Mouse (Mus musculus) lung, postnatal 0 days (tissue): Measurements from ENCODE around the gene AU040320. TPM values are rescaled to one million over a fixed set of nuclear protein-coding genes. Genes with fewer than 3 reads are reported as not detected.

Experiments
- ATAC-seq: fragments of 200-750 bp; cut with Nextera tagmentation; 2 replicates; pipeline ENCODE4 v1.8.0; 2017; ENCODE audit warnings: moderate library complexity
- DNase-seq: peaks from one replicate; pipeline ENCODE4 v3.0.0-alpha.2; 2016; ENCODE audit warnings: low spot score
- H3K27ac ChIP-seq: fragments of 300-500 bp; sonication (generic); 2 replicates; pipeline ENCODE4 v1.5.1; 2014; ENCODE audit warnings: antibody characterized with exemption, mild to moderate bottlenecking, low read length, mixed read lengths
- H3K27me3 ChIP-seq: fragments of 300-500 bp; sonication (generic); replicated peaks from 2 replicates; pipeline ENCODE4 v1.6.1; 2014; ENCODE audit warnings: low read length, mixed read lengths; ENCODE audit not compliant: insufficient read depth
- H3K36me3 ChIP-seq: fragments of 300-500 bp; sonication (generic); 2 replicates; pipeline ENCODE4 v1.6.1; 2014; ENCODE audit warnings: low read length, mixed read lengths; ENCODE audit not compliant: insufficient read depth
- H3K4me1 ChIP-seq: fragments of 300-500 bp; sonication (generic); 2 replicates; pipeline ENCODE4 v1.6.1; 2014; ENCODE audit warnings: antibody characterized with exemption, low read depth, low read length, mixed read lengths; ENCODE audit not compliant: insufficient read depth
- H3K4me2 ChIP-seq: fragments of 300-500 bp; sonication (generic); replicated peaks from 2 replicates; pipeline ENCODE4 v1.6.1; 2014; ENCODE audit warnings: low read depth, mild to moderate bottlenecking, low read length, moderate library complexity, mixed read lengths
- H3K4me3 ChIP-seq: fragments of 300-500 bp; sonication (generic); 2 replicates; pipeline ENCODE4 v1.5.1; 2014; ENCODE audit warnings: low read depth, low read length
- H3K9ac ChIP-seq: fragments of 300-500 bp; sonication (generic); replicated peaks from 2 replicates; pipeline ENCODE4 v1.6.1; 2014; ENCODE audit warnings: low read depth, mild to moderate bottlenecking
- H3K9me3 ChIP-seq: fragments of 300-500 bp; sonication (generic); 2 replicates; pipeline ENCODE4 v1.6.1; 2016; ENCODE audit warnings: low read length, mixed read lengths
- CTCF ChIP-seq: IDR thresholded peaks from 2 replicates; pipeline ENCODE4 v1.5.1; 2016; ENCODE audit warnings: antibody characterized with exemption, mild to moderate bottlenecking
- EP300 ChIP-seq: IDR thresholded peaks from 2 replicates; pipeline ENCODE4 v1.6.1; 2016; ENCODE audit warnings: antibody characterized with exemption, mild to moderate bottlenecking, control low read depth
- WGBS: fragments of 180-500 bp; shearing (Covaris S2); extraction: QIAGEN DNeasy Blood & Tissue Kit; methylation state at CpG from one replicate; pipeline ENCODE4 v1.1.7; 2014; 5-methylcytosine and 5-hydroxymethylcytosine counted together
- polyA plus RNA-seq: library from polyadenylated mRNA; unstranded; fragments of >200 nt; fragmentation: Nextera tagmentation; extraction: Ambion mirVana; gene quantifications from 2 replicates; pipeline ENCODE4 v1.2.1, GENCODE M21; 2015

Gene AU040320
- polyA plus RNA-seq, 1 experiment from 2014 or later = 22.2 TPM

DNA sequence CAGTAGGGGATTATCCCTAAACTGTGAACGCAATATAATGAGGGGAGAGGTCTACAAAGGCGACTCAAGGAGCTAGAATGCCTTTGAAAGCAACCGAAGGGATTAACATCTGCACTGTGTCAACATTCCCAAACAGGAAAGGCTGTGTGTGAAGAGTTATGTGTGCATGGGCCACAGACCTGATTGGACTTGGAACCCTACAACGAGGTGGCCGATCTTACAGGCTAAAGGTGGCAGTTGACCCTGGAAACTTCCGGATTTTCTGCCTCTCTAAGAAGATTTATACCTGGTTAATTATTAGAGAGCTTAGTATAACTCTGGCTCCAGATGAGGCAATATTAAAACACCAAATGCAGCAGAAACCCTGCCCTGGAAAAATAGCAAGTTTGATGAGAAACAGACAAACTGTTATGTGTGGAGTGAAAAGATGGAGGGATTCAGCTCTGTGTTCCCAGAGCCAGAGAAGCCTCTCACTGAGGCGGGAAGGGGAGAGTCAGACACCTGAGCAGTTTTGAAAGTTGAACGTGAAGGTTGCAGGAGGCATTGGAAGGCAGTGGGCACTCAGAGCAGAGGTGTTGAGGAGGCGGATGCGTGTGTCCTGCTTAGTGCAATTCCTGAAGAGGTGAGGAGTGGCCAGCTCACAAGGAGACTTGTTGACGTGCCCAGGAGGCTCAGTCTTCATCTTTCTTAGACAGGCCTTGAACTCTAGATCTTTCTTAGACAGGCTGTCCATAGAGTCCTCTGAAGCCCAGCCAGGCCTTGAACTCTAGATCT is 9.4 kb downstream of the AU040320 start:
- H3K4me2 ChIP-seq = no peak overlapping the region
- no peak overlapping the region for H3K4me3 ChIP-seq
- ATAC-seq = 0 out of 2 replicates have a peak, but pooled peaks have one; percentile 4
- H3K4me1 ChIP-seq = no peaks in the 10 kb centered on the region; the same call in 1 of the 2 replicates
- H3K27me3 ChIP-seq = no peaks in the 10 kb centered on the region
- TF ChIP-seq EP300 (no peak), CTCF (no peak)
- H3K36me3 ChIP-seq = no peaks in the 10 kb centered on the region
- DNase-seq = no peak
- WGBS = 59% methylated on average over 11 of the region's 11 CpGs
- no peaks in the 10 kb centered on the region for H3K9me3 ChIP-seq
- H3K9ac ChIP-seq = no peak overlapping the region
- H3K27ac ChIP-seq = no peak overlapping the region

DNA sequence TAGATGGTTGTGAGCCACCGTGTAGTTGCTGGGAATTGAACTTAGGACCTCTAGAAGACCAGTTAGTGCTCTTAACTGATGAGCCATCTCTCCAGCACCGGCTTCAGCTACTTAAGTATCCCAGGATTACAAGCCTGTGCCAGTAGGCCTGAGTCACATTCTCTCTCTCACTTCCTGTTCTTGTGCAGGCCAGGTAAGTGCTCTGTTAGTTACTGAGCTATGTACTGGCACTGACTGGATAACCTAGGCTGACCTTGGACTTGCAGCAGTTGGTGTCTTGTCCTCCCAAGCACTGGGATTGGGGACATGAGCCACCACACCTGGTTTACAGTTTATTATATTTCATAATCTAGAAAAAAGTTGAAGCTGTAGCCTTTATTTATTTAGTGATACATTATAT is 10.1 kb downstream of the AU040320 start:
- ATAC-seq (peak; percentile 66), DNase-seq (peak; percentile 34)
- Histone ChIP-seq H3K9ac (no peak overlapping the region), H3K27me3 (no peaks in the 10 kb centered on the region), H3K27ac (no peak overlapping the region), H3K9me3 (no peaks in the 10 kb centered on the region), H3K4me2 (no peak overlapping the region), H3K4me1 (no peaks in the 10 kb centered on the region; the same call in 1 of the 2 replicates), H3K4me3 (no peak overlapping the region), H3K36me3 (no peaks in the 10 kb centered on the region)
- WGBS = 59% methylated on average over 2 of the region's 2 CpGs
- TF ChIP-seq EP300 (no peak), CTCF (no peak)

DNA sequence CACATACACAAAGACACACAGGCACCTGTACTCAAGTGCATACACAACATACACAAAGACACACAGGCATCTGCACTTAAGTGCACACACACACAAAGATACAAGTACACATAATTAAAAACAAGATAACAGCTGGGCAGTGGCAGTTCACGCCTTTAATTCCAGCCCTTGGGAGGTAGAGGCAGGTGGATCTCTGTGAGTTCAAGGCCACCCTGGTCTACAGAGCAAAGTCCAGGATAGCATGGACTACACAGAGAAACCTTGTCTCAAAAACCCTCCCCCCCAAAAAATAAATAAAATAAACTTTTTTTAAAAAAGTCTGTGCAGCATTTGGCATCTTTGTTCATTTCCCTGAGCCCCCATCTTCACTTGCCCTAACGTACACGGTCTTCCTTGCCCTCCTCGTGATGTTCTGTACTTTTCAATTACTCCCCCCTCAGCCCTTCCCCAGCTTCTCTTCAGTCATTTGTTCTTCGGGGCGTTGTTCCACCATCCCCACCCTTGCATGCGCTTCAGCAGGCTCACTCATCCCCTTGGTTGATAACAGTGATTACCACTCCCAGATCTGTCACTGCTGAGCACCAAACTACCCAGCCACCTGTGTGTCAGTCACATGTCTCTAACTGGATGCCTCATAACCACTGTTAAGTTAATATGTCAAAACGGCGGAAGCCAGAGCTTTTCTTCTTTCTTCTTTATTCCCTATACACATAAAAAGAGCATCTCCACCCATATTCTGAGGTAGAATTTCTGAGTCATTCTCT is 16.6 kb downstream of the AU040320 start:
- no peak for DNase-seq
- Histone ChIP-seq H3K4me2 (no peak overlapping the region), H3K36me3 (no peaks in the 10 kb centered on the region), H3K9ac (no peak overlapping the region), H3K4me1 (no peaks in the 10 kb centered on the region), H3K4me3 (no peak overlapping the region), H3K27ac (no peak overlapping the region), H3K27me3 (no peaks in the 10 kb centered on the region), H3K9me3 (no peaks in the 10 kb centered on the region)
- TF ChIP-seq CTCF = no peak
- no peak for TF ChIP-seq EP300
- WGBS = 85% methylated on average over 9 of the region's 9 CpGs
- ATAC-seq = no peak

DNA sequence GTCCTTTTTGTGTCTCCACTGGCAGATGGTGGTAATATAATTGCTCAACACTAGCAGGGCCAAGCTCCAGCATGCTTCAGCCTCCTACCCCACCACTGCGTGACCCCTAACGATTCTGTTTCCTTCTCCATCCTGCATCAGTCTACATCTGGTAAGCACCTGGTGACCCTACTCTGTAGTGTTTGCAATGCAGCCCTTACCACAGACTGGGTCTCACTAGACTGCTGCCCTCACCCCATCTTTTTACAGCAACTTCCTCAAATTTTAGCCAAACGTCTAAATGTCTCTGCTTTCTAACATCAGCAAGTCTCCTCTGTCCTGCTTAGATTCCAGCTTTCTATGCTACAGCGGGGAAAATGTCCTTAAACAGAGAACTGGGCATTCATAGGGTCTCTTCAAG is 17.5 kb downstream of the AU040320 start:
- Histone ChIP-seq H3K4me3 (no peak overlapping the region), H3K4me2 (no peak overlapping the region), H3K9me3 (no peaks in the 10 kb centered on the region), H3K9ac (no peak overlapping the region), H3K4me1 (no peaks in the 10 kb centered on the region), H3K27ac (no peak overlapping the region), H3K27me3 (no peaks in the 10 kb centered on the region), H3K36me3 (no peaks in the 10 kb centered on the region)
- 87% methylated on average over 4 of the region's 4 CpGs for WGBS
- ATAC-seq (no peak), DNase-seq (no peak)
- TF ChIP-seq EP300 (no peak), CTCF (no peak)

DNA sequence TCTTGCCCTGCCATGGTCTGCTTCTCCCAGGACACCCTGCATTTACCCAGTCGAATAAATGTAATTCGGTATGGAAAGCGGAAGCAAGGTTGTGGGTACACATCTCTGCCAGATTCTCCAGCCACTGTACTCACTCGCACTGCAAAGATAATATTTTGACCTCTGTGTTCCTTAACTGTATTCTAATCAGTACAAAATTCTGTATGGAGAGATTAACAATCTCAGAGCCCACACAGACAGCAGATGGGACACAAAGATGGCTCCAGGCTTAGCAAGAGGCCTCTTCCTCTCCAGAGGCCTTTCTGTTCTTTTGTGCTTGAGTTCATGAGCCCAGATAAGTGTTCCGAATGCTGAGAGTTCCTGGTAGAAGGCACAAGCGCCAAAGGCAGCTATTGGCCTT is 20.5 kb downstream of the AU040320 start:
- Histone ChIP-seq H3K36me3 (no peaks in the 10 kb centered on the region), H3K9me3 (no peaks in the 10 kb centered on the region), H3K27ac (no peak overlapping the region), H3K4me1 (no peaks in the 10 kb centered on the region), H3K4me3 (no peak overlapping the region), H3K4me2 (no peak overlapping the region), H3K9ac (no peak overlapping the region), H3K27me3 (no peaks in the 10 kb centered on the region)
- no peak for ATAC-seq
- WGBS = 88% methylated on average over 6 of the region's 6 CpGs
- TF ChIP-seq CTCF (no peak), EP300 (no peak)
- DNase-seq = no peak

DNA sequence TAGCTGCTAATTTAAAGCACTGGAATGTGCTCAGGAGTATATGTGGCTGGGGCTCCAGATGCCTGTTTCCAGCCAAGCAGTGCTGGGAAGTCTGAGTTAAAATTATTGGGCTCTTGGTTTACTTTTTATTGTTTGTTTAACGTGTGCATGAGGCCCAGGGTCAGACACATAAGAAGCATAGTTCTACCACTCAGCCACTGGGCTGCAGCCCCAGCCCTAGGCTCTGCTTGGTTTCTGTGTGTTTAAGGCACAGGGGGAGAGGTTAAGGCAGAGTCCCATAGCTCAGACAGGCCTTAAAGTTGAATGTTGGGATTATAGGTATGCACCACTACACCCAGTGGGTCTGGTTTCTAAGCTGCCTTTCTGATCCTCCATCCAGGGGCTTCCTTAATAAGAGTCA is 21.8 kb downstream of the AU040320 start:
- Histone ChIP-seq H3K4me2 (no peak overlapping the region), H3K27ac (no peak overlapping the region), H3K9me3 (no peaks in the 10 kb centered on the region), H3K4me1 (no peaks in the 10 kb centered on the region), H3K36me3 (no peaks in the 10 kb centered on the region), H3K4me3 (no peak overlapping the region), H3K9ac (no peak overlapping the region), H3K27me3 (no peaks in the 10 kb centered on the region)
- DNase-seq (no peak), ATAC-seq (no peak)
- 37% methylated on average over 1 of the region's 1 CpGs for WGBS
- no peak for TF ChIP-seq EP300
- no peak for TF ChIP-seq CTCF
